Mouse (Mus musculus) myocyte (in vitro differentiated cells): ENCODE measurements around the gene Fbln2. TPM values are rescaled to one million over a fixed set of nuclear protein-coding genes. Genes with fewer than 3 reads are reported as not detected.

Source experiments
- H3K27me3 ChIP-seq: one replicate; pipeline ENCODE4 v1.6.1; 2011; ENCODE audit not compliant: control insufficient read depth, insufficient read depth, insufficient read length
- H3K36me3 ChIP-seq: one replicate; pipeline ENCODE4 v1.6.1; 2011; ENCODE audit not compliant: control insufficient read depth, insufficient read depth
- H3K4me2 ChIP-seq: one replicate; pipeline ENCODE4 v1.6.1; 2011; ENCODE audit warnings: low read depth, control low read depth
- H3K4me3 ChIP-seq: one replicate; pipeline ENCODE4 v1.5.1; 2011; ENCODE audit warnings: mild to moderate bottlenecking, control low read depth, moderate library complexity
- H3K79me2 ChIP-seq: one replicate; pipeline ENCODE4 v1.6.1; 2011; ENCODE audit not compliant: control insufficient read depth, insufficient read depth
- H3ac ChIP-seq: one replicate; pipeline ENCODE4 v1.6.1; 2011; ENCODE audit not compliant: control insufficient read depth, insufficient read length
- CEBPB ChIP-seq: IDR thresholded peaks from 2 replicates; pipeline ENCODE4 v1.6.1; 2011; ENCODE audit warnings: mild to moderate bottlenecking, moderate library complexity; ENCODE audit not compliant: poor library complexity, insufficient read depth, severe bottlenecking
- E2F4 ChIP-seq: IDR thresholded peaks from one replicate; pipeline ENCODE4 v1.6.1; 2011; ENCODE audit warnings: mild to moderate bottlenecking, control low read depth, moderate library complexity; ENCODE audit not compliant: insufficient read depth
- MAX ChIP-seq: IDR thresholded peaks from one replicate; pipeline ENCODE4 v1.6.1; 2011; ENCODE audit warnings: low read depth, mild to moderate bottlenecking, control low read depth
- MYOD1 ChIP-seq, 3 experiments: IDR thresholded peaks; one replicate each; pipeline ENCODE4 v1.6.1; 2011; ENCODE audit warnings: control low read depth in 2 of 3, low read depth in 2 of 3, mild to moderate bottlenecking in 2 of 3, moderate library complexity in 1 of 3; ENCODE audit not compliant: insufficient read length in 2 of 3, control insufficient read depth in 1 of 3
- MYOG ChIP-seq, 3 experiments: IDR thresholded peaks; one replicate each; pipeline ENCODE4 v1.6.1; 2011; ENCODE audit warnings: control low read depth in 2 of 3, low read depth in 2 of 3, mild to moderate bottlenecking in 2 of 3; ENCODE audit not compliant: insufficient read length in 2 of 3, control insufficient read depth in 1 of 3, insufficient read depth in 1 of 3
- POLR2A ChIP-seq: IDR thresholded peaks from one replicate; pipeline ENCODE4 v1.6.1; 2011; ENCODE audit warnings: low read depth, mild to moderate bottlenecking, control low read depth, moderate library complexity; ENCODE audit not compliant: insufficient read length
- POLR2AphosphoS2 ChIP-seq: IDR thresholded peaks from one replicate; pipeline ENCODE4 v1.6.1; 2011; ENCODE audit warnings: low read depth, control low read depth; ENCODE audit not compliant: insufficient read length
- REST ChIP-seq: IDR thresholded peaks from one replicate; pipeline ENCODE4 v1.6.1; 2011; ENCODE audit warnings: mild to moderate bottlenecking, control low read depth, moderate library complexity; ENCODE audit not compliant: insufficient read depth, insufficient read length
- SRF ChIP-seq: IDR thresholded peaks from one replicate; pipeline ENCODE4 v1.6.1; 2011; ENCODE audit warnings: low read depth; ENCODE audit not compliant: control insufficient read depth, insufficient read length
- TCF12 ChIP-seq: IDR thresholded peaks from one replicate; pipeline ENCODE4 v1.6.1; 2011; ENCODE audit warnings: mild to moderate bottlenecking, control low read depth; ENCODE audit not compliant: poor library complexity, insufficient read depth, severe bottlenecking
- TCF3 ChIP-seq: IDR thresholded peaks from one replicate; pipeline ENCODE4 v1.6.1; 2011; ENCODE audit warnings: low read depth, control low read depth; ENCODE audit not compliant: insufficient read length
- USF1 ChIP-seq: IDR thresholded peaks from one replicate; pipeline ENCODE4 v1.6.1; 2011; ENCODE audit warnings: low read depth, mild to moderate bottlenecking, control low read depth, moderate library complexity
- polyA plus RNA-seq: library from polyadenylated mRNA; unstranded; fragments of >200 nt; fragmentation: generic; extraction: Trizol; gene quantifications from one replicate; pipeline ENCODE4 v1.2.1, GENCODE M21; 2012; ENCODE audit warnings: missing spikeins

Fbln2 gene
- polyA plus RNA-seq, 1 experiment: 167 TPM

DNA sequence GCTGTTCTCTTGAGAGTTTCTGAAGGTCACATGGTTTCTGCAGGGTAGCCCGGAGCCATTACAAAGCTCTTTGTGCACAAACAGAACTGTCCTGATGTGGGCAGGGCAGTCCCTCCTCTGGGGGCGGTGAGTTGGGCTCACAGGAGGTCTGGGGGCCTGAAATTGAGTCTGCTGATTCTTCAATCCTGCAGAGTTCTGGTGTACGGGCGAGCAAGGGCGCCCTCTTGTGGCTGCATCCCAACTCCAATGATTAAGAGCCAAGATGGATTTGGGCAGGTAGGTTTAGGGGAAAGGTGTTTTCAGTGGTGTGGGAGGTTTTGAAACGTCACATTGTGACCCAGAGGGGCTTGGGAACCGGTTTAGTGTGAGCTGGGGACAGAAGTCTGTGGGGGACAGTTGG lies 65.3 kb downstream of the Fbln2 start:
- H3K36me3 ChIP-seq: peaks cover 5% of the 10 kb centered on the region
- H3K27me3 ChIP-seq: peaks cover under 1% of the 10 kb centered on the region
- no peaks in the 10 kb centered on the region for H3K79me2 ChIP-seq
- TF ChIP-seq SRF: no peak
- TF ChIP-seq TCF3: no peak
- TF ChIP-seq USF1: no peak
- no peak for TF ChIP-seq POLR2A
- TF ChIP-seq MYOD1 (IDR thresholded peaks at IDR 0.05; ENCODE audit: control insufficient read depth in 1 of 3, insufficient read length in 2 of 3, low read depth in 2 of 3): no peak
- no peak for TF ChIP-seq CEBPB
- H3K4me3 ChIP-seq: no peak overlapping the region
- no peak overlapping the region for H3K4me2 ChIP-seq
- H3ac ChIP-seq: no peak overlapping the region

DNA sequence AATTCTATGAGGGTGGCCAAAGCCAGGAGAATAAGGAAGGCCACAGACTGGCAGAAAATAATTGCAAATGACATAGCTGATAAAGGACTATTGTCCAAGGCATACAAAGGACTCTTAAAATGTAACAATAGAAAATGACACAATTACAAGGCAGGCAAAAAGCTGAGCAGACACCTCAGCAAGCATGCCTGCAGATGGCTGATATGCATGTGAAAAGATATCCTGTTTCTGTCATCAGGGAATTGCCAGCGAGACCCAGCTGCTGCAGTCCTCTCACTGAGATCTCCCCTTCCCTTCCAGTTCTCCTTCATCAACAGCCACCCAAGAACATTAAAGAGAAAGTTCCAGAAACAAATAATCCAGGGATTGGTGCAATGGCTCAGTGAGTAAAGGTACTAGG lies 66.0 kb downstream of the Fbln2 start:
- no peak overlapping the region for H3ac ChIP-seq
- no peaks in the 10 kb centered on the region for H3K79me2 ChIP-seq
- no peak overlapping the region for H3K4me2 ChIP-seq
- TF ChIP-seq POLR2AphosphoS2: no peak
- no peak for TF ChIP-seq TCF12
- TF ChIP-seq SRF: no peak
- TF ChIP-seq MYOD1 (IDR thresholded peaks at IDR 0.05; ENCODE audit: control insufficient read depth in 1 of 3, insufficient read length in 2 of 3, low read depth in 2 of 3): no peak
- no peak for TF ChIP-seq TCF3
- no peak for TF ChIP-seq E2F4
- no peak for TF ChIP-seq POLR2A
- TF ChIP-seq MYOG (IDR thresholded peaks at IDR 0.05; ENCODE audit: control insufficient read depth in 1 of 3, insufficient read depth in 1 of 3, insufficient read length in 2 of 3, low read depth in 2 of 3): no peak
- no peak overlapping the region for H3K4me3 ChIP-seq
- H3K36me3 ChIP-seq: no peaks in the 10 kb centered on the region
- peaks cover 8% of the 10 kb centered on the region for H3K27me3 ChIP-seq

DNA sequence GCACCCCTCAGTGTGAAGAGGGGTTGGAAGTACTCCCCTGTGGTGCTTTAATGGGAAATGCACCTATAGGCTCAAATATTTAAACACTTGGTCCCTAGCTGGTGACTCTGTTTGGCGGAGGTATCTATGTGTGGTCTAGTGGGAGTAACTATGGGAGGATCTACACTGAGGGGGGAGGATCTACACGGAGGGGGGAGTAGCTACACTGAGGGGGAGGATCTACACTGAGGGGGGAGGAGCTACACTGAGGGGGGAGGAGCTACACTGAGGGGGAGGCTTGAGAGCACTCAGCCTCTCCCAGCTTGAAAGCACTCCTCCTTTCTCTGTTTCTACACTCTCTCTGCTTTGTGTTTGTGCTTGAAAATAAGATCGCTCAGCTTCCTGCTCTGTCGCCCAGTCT lies 67.2 kb downstream of the Fbln2 start:
- Histone ChIP-seq H3K27me3 (peaks cover 10% of the 10 kb centered on the region), H3K36me3 (no peaks in the 10 kb centered on the region), H3K79me2 (no peaks in the 10 kb centered on the region), H3K4me3 (no peak overlapping the region), H3K4me2 (no peak overlapping the region), H3ac (no peak overlapping the region)
- no peak for TF ChIP-seq SRF
- no peak for TF ChIP-seq MAX
- no peak for TF ChIP-seq E2F4

DNA sequence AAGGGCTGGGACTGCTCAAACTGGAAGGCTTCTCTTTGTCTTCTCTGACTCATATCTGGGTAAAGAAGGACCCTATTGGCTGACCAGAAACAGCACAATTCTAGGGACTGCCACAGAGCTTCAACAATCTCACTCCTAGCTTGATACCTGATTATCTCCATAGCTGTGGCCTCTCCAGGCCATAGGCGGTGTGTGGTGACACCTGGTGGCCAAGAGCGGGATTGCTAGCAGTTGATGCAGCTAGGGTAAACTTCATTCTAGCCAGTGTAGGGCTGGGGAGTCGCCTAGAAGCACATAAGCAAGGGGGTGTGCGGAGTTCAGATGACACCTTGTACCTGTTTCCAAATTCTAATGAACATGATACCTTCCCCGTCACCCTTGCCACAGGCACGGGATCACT lies 69.0 kb downstream of the Fbln2 start:
- Histone ChIP-seq H3K4me3 (no peak overlapping the region), H3K4me2 (peak overlapping the region; percentile 36), H3K27me3 (peaks cover 10% of the 10 kb centered on the region), H3K36me3 (no peaks in the 10 kb centered on the region), H3K79me2 (no peaks in the 10 kb centered on the region), H3ac (no peak overlapping the region)
- TF ChIP-seq USF1: no peak
- no peak for TF ChIP-seq SRF
- TF ChIP-seq REST: no peak
- TF ChIP-seq POLR2AphosphoS2: no peak
- TF ChIP-seq TCF12: no peak
- no peak for TF ChIP-seq E2F4
- no peak for TF ChIP-seq MYOD1 (IDR thresholded peaks at IDR 0.05; ENCODE audit: control insufficient read depth in 1 of 3, insufficient read length in 2 of 3, low read depth in 2 of 3)
- no peak for TF ChIP-seq MAX
- TF ChIP-seq POLR2A: no peak
- no peak for TF ChIP-seq MYOG (IDR thresholded peaks at IDR 0.05; ENCODE audit: control insufficient read depth in 1 of 3, insufficient read depth in 1 of 3, insufficient read length in 2 of 3, low read depth in 2 of 3)
- no peak for TF ChIP-seq CEBPB
- TF ChIP-seq TCF3: no peak

DNA sequence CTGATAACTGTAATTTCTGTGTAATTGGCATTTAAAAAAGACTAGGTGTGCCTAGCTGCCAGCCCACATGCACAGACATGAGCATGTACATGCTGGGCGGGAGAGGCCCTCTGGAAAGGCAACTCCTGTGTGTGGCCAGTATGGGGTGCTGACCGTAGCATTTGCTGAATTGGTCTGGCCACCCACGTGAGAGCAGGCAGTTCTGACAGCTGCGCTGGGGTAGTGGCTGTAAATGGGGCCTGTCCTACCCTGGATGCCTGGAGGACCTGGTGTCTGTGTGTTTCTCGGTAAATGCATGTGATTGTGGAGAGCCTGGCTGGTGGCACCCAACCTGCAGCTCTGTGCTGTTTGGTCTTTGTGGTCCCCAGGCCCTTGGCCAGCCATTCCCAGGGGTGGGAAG lies 69.5 kb downstream of the Fbln2 start:
- no peak overlapping the region for H3ac ChIP-seq
- peaks cover 10% of the 10 kb centered on the region for H3K27me3 ChIP-seq
- no peaks in the 10 kb centered on the region for H3K36me3 ChIP-seq
- peak; percentile 21 for TF ChIP-seq TCF12
- peak; percentile 23 to 92 (median 76) for TF ChIP-seq MYOD1 (IDR thresholded peaks at IDR 0.05; ENCODE audit: control insufficient read depth in 1 of 3, insufficient read length in 2 of 3, low read depth in 2 of 3)
- TF ChIP-seq MYOG (IDR thresholded peaks at IDR 0.05; ENCODE audit: control insufficient read depth in 1 of 3, insufficient read depth in 1 of 3, insufficient read length in 2 of 3, low read depth in 2 of 3): peak; percentile 70 to 97 (median 74)
- no peak for TF ChIP-seq CEBPB
- peak; percentile 68 for TF ChIP-seq TCF3
- H3K4me3 ChIP-seq: no peak overlapping the region
- H3K79me2 ChIP-seq: no peaks in the 10 kb centered on the region
- peak overlapping the region; percentile 36 for H3K4me2 ChIP-seq
